Comparison of ENCODE assay signal across 9 mouse cellular contexts in the genomic region with DNA sequence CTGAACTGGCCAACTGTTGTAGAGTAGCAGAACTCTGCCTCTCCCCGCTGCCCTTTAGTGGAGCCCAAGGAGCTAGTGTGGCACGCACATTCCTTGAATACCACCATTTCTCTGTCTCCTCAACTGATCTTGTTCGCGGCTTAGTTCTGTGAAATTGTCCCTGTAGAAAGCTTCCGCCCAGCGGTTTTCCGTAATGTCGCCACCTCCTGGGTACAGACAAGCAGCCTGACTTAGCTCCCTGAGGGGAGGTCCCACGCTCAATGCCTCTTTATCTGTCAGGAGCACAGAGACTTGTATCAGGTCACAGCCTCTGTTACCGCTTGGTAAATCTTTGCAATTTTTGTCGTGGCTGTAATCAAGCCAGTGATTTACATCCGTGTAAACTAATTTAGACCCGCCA.
DNase-seq lines count a peak whose midpoint lies in the region; ATAC-seq and TF ChIP-seq lines count a peak whose summit lies in the region.
"Had no signal": no experiment of that assay in that cellular context is flagged by ENCODE, and none has a peak within 500 bp of the region (broad histone marks: within the 10 kb centered on the region; RNA-seq: fewer than 3 reads in every experiment).

No protein-coding gene starts in this region.

- H3K9me3 ChIP-seq in intestine, postnatal 0 days (ENCODE audit: control insufficient read depth) = no peaks in the 10 kb centered on the region
- no peaks in the 10 kb centered on the region for H3K9me3 ChIP-seq in intestine, embryonic 15.5 days
- no peaks in the 10 kb centered on the region for H3K9me3 ChIP-seq in forebrain, embryonic 11.5 days (ENCODE audit: control insufficient read depth, low read length)
- no peaks in the 10 kb centered on the region for H3K9me3 ChIP-seq in midbrain, embryonic 14.5 days (ENCODE audit: control insufficient read depth, low read length)

- no peaks in the 10 kb centered on the region for H3K4me1 ChIP-seq in intestine, postnatal 0 days (replicated peaks; ENCODE audit: control insufficient read depth, insufficient read depth, low read length)
- no peaks in the 10 kb centered on the region for H3K4me1 ChIP-seq in intestine, embryonic 15.5 days (replicated peaks)
- no peaks in the 10 kb centered on the region for H3K4me1 ChIP-seq in forebrain, embryonic 11.5 days (replicated peaks; ENCODE audit: control insufficient read depth, insufficient read depth, low read length)
- no peaks in the 10 kb centered on the region for H3K4me1 ChIP-seq in midbrain, embryonic 14.5 days (ENCODE audit: control insufficient read depth, insufficient read depth, low read length)

- DNase-seq in brain, adult 2 months (ENCODE audit: low read depth, low spot score) = peak; percentile 50
- peak; percentile 63 for DNase-seq in forebrain, embryonic 11.5 days (ENCODE audit: low spot score)
- peak; percentile 71 for DNase-seq in midbrain, embryonic 14.5 days
- DNase-seq in cerebellum, postnatal 14 days = no peak
- DNase-seq in layer of hippocampus, adult 18-20 months (ENCODE audit: low spot score in 2 of 2) = no peak
- no peak for DNase-seq in lung, adult 18-20 months

- 43% methylated on average over 13 of the region's 13 CpGs for WGBS in intestine, postnatal 0 days
- WGBS in intestine, embryonic 15.5 days = 33% methylated on average over 13 of the region's 13 CpGs
- WGBS in forebrain, embryonic 11.5 days = 30% methylated on average over 13 of the region's 13 CpGs
- WGBS in midbrain, embryonic 14.5 days = 22% methylated on average over 13 of the region's 13 CpGs

- H3K4me3 ChIP-seq in intestine, postnatal 0 days (ENCODE audit: low read depth, low read length) = no peak overlapping the region
- no peak overlapping the region for H3K4me3 ChIP-seq in intestine, embryonic 15.5 days (replicated peaks)
- H3K4me3 ChIP-seq in forebrain, embryonic 11.5 days (ENCODE audit: low read depth, low read length) = no peak overlapping the region
- H3K4me3 ChIP-seq in midbrain, embryonic 14.5 days (replicated peaks; ENCODE audit: low read depth, low read length) = no peak overlapping the region

- no peak for ATAC-seq in intestine, postnatal 0 days
- no peak for ATAC-seq in intestine, embryonic 15.5 days
- peak; percentile 21; the same call in 1 of the 2 replicates for ATAC-seq in forebrain, embryonic 11.5 days (replicated peaks; ENCODE audit: low FRiP score)
- ATAC-seq in midbrain, embryonic 14.5 days (ENCODE audit: low FRiP score, low TSS enrichment) = no peak

- no peak overlapping the region for H3K4me2 ChIP-seq in intestine, postnatal 0 days (replicated peaks; ENCODE audit: low read depth)
- H3K4me2 ChIP-seq in intestine, embryonic 15.5 days (replicated peaks) = no peak overlapping the region
- H3K4me2 ChIP-seq in forebrain, embryonic 11.5 days (ENCODE audit: low read depth, low read length, severe bottlenecking) = no peak overlapping the region
- H3K4me2 ChIP-seq in midbrain, embryonic 14.5 days (ENCODE audit: low read length) = no peak overlapping the region

- no peak overlapping the region for H3K9ac ChIP-seq in intestine, postnatal 0 days (ENCODE audit: low read depth, low read length)
- no peak overlapping the region for H3K9ac ChIP-seq in intestine, embryonic 15.5 days
- no peak overlapping the region for H3K9ac ChIP-seq in forebrain, embryonic 11.5 days (ENCODE audit: low read length)
- no peak overlapping the region for H3K9ac ChIP-seq in midbrain, embryonic 14.5 days (replicated peaks; ENCODE audit: low read length)

- H3K36me3 ChIP-seq in intestine, postnatal 0 days (ENCODE audit: control insufficient read depth, insufficient read depth) = no peaks in the 10 kb centered on the region
- H3K36me3 ChIP-seq in intestine, embryonic 15.5 days = 0 out of 2 replicates have a peak, but pooled peaks cover 2% of the 10 kb centered on the region
- H3K36me3 ChIP-seq in forebrain, embryonic 11.5 days (ENCODE audit: control insufficient read depth, insufficient read depth, low read length) = no peaks in the 10 kb centered on the region
- H3K36me3 ChIP-seq in midbrain, embryonic 14.5 days (ENCODE audit: control insufficient read depth, insufficient read depth, low read length) = 0 out of 2 replicates have a peak, but pooled peaks cover 3% of the 10 kb centered on the region

- H3K27me3 ChIP-seq in intestine, postnatal 0 days (replicated peaks; ENCODE audit: control insufficient read depth, insufficient read depth, low read length) = no peaks in the 10 kb centered on the region
- H3K27me3 ChIP-seq in intestine, embryonic 15.5 days (replicated peaks) = no peaks in the 10 kb centered on the region
- no peaks in the 10 kb centered on the region for H3K27me3 ChIP-seq in forebrain, embryonic 11.5 days (ENCODE audit: control insufficient read depth, insufficient read depth, low read length)
- H3K27me3 ChIP-seq in midbrain, embryonic 14.5 days (ENCODE audit: control insufficient read depth, insufficient read depth, low read length) = no peaks in the 10 kb centered on the region

- no peak overlapping the region for H3K27ac ChIP-seq in intestine, postnatal 0 days (ENCODE audit: low read depth, low read length)
- H3K27ac ChIP-seq in intestine, embryonic 15.5 days = no peak overlapping the region
- H3K27ac ChIP-seq in forebrain, embryonic 11.5 days (ENCODE audit: low read depth, low read length) = no peak overlapping the region; the same call in 1 of the 2 replicates
- H3K27ac ChIP-seq in midbrain, embryonic 14.5 days (replicated peaks; ENCODE audit: low read depth, low read length) = no peak overlapping the region
- H3K27ac ChIP-seq: macrophage had no signal

- TF ChIP-seq CTCF in intestine, postnatal 0 days (IDR thresholded peaks at IDR 0.05; ENCODE audit: low read depth) = peak; percentile 51

Comparison
In these comparisons a context has a peak if more than half of its experiments do, and no peak if none do; other contexts are left out.
1. DNase-seq: peak in brain, adult 2 months (single experiment), forebrain, embryonic 11.5 days (single experiment) and midbrain, embryonic 14.5 days (single experiment); none in cerebellum, postnatal 14 days (0 of 2), layer of hippocampus, adult 18-20 months (0 of 2) and lung, adult 18-20 months (0 of 2).